Mouse (Mus musculus) c-Kit-positive CD71-positive TER-119-negative erythroid progenitor cells, embryonic 14.5 days (primary cell): ENCODE results near the gene Trim8.

Experiments
- DNase-seq: peaks from one replicate; pipeline ENCODE4 v3.0.0-alpha.2; 2013; ENCODE audit warnings: low read depth

Trim8 gene

GRCm38 (mm10) chr19:46553541-46553955, 52.0 kb downstream of the Trim8 start:
- peak; percentile 58 for DNase-seq

- no peak for DNase-seq
Measured at GRCm38 (mm10) chr19:46558009-46558408, 56.5 kb downstream of the Trim8 start.

GRCm38 (mm10) chr19:46558631-46559030, 57.1 kb downstream of the Trim8 start:
- DNase-seq = no peak

- DNase-seq = peak; percentile 43
Measured at GRCm38 (mm10) chr19:46562132-46562531, 60.6 kb downstream of the Trim8 start.

GRCm38 (mm10) chr19:46562581-46563515, 61.3 kb downstream of the Trim8 start:
- DNase-seq = no peak

- no peak for DNase-seq
Measured at GRCm38 (mm10) chr19:46563603-46564002, 62.1 kb downstream of the Trim8 start.

GRCm38 (mm10) chr19:46564043-46564462, 62.6 kb downstream of the Trim8 start:
- no peak for DNase-seq
